In the genomic region with DNA sequence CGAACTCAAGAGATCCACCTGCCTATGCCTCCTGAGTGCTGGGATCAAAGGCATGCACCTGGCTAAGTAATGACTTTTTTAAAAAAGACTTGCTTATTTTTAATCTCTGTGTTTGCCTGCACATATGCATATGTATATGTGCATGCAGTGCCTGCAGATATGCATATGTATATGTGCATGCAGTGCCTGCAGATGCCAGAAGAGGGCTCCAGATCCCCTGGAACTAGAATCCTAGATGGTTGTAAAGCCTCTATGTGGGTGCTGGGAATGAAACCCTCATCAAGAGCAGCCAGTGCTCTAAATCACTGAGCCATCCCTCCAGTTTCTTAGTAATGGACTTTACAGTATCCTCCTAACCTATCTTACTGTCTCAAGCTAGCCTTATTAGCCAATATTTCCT, we compare ENCODE assay signal across 17 mouse cellular contexts. TPM values are rescaled to one million over a fixed set of nuclear protein-coding genes. Genes with fewer than 3 reads are reported as not detected.
DNase-seq lines count a peak whose midpoint lies in the region; TF ChIP-seq lines count a peak whose summit lies in the region.
"Had no signal": no experiment of that assay in that cellular context is flagged by ENCODE, and none has a peak within 500 bp of the region (broad histone marks: within the 10 kb centered on the region; RNA-seq: fewer than 3 reads in every experiment).

No protein-coding gene starts in this region.

- peak; percentile 45 for TF ChIP-seq CTCF in layer of hippocampus, adult 2 months (conservative IDR thresholded peaks at IDR 0.05)

- DNase-seq in embryo, embryonic 10 days (ENCODE audit: low spot score), result peak; percentile 3
- DNase-seq in embryo, embryonic 10.5 days (ENCODE audit: low spot score), result no peak
- DNase-seq in layer of hippocampus, adult 2 months (ENCODE audit: low spot score in 2 of 2), result no peak
- DNase-seq in layer of hippocampus, adult 8-10 months (ENCODE audit: low spot score in 2 of 2), result no peak
- DNase-seq in thymus, postnatal 4 days, result peak; percentile 42
- DNase-seq in thymus, adult 18-20 months, result no peak
- DNase-seq in cerebellum, postnatal 4 days (ENCODE audit: low spot score in 2 of 2), result no peak
- no peak for DNase-seq in ovary, adult 18-20 months (ENCODE audit: low spot score)
- DNase-seq: adrenal gland, adult 2 months; cerebellum, postnatal 14 days; heart, adult 18-20 months; layer of hippocampus, adult 9-11 months; lung, adult 2 months had no signal

- no peak overlapping the region for H3K27ac ChIP-seq in layer of hippocampus, adult 2 months
- H3K27ac ChIP-seq: embryonic facial prominence, embryonic 10.5 days; forebrain, embryonic 15.5 days; limb, embryonic 12.5 days; midbrain, embryonic 15.5 days had no signal

- H3K4me3 ChIP-seq in layer of hippocampus, adult 2 months, result no peak overlapping the region
- H3K4me3 ChIP-seq: embryonic facial prominence, embryonic 10.5 days; forebrain, embryonic 15.5 days; limb, embryonic 12.5 days; midbrain, embryonic 15.5 days had no signal

RNA-seq across cellular contexts. Expression of a gene that starts 4.0 kb away (rescaled TPM):
- 10 to 100 TPM; 81.6 to 83.1 TPM for total RNA-seq in layer of hippocampus, adult 2 months (2021)
- total RNA-seq in layer of hippocampus, adult 8-10 months (2022), result 10 to 100 TPM; 72.0 to 95.1 (median 79.5) TPM

RNA-seq across cellular contexts. Expression of a gene that starts 33.4 kb away (rescaled TPM):
- 10 to 100 TPM; 34.4 to 34.6 TPM for total RNA-seq in layer of hippocampus, adult 2 months (2021)
- total RNA-seq in layer of hippocampus, adult 8-10 months (2022), result 10 to 100 TPM; 32.8 to 35.1 (median 34.0) TPM

RNA-seq across cellular contexts. Expression of a gene that starts 48.1 kb away (rescaled TPM):
- 10 to 100 TPM; 27.5 to 29.9 TPM for total RNA-seq in layer of hippocampus, adult 2 months (2021)
- 10 to 100 TPM; 22.3 to 27.2 (median 23.9) TPM for total RNA-seq in layer of hippocampus, adult 8-10 months (2022)

RNA-seq across cellular contexts. Expression of a gene that starts 59.2 kb away (rescaled TPM):
- 10 to 100 TPM; 18.7 to 21.5 TPM for total RNA-seq in layer of hippocampus, adult 2 months (2021)
- total RNA-seq in layer of hippocampus, adult 8-10 months (2022), result 10 to 100 TPM; 16.2 to 23.9 (median 22.2) TPM

Comparison
In these comparisons a context has a peak if more than half of its experiments do, and no peak if none do; other contexts are left out.
1. DNase-seq: peak in embryo, embryonic 10 days (single experiment) and thymus, postnatal 4 days (single experiment); none in embryo, embryonic 10.5 days (single experiment), layer of hippocampus, adult 2 months (0 of 2), layer of hippocampus, adult 8-10 months (0 of 2), thymus, adult 18-20 months (0 of 2), cerebellum, postnatal 4 days (0 of 2) and ovary, adult 18-20 months (single experiment).